Mouse (Mus musculus) CD8-positive naive resting alpha-beta T cell, adult 2 months (primary cell): ENCODE results near the gene Rfx1.

ENCODE experiments used
- DNase-seq, 2 experiments: peaks; one replicate each; pipeline ENCODE4 v3.0.0; 2022; ENCODE audit warnings: low read depth in 2 of 2, low spot score in 2 of 2

Gene Rfx1

DNA sequence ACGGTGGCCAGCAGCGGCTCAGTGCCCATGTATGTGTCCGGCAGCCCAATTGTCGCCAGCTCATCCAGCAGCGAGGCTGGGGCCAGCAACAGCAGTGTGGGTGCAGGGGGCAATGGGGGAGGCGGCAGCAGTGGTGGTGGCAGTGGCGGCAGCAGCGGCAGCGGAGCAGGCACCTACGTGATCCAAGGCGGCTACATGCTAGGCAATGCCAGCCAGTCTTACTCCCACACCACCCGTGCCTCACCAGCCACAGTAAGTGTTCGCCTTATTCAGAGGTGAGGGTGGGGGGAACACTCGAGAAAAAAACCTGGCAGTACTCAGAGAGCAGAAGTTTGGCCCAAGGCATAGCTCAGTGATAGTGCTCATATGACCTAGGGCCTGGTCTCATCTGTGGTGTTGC is 21.2 kb downstream of the Rfx1 start:
- DNase-seq, result no peak

- no peak for DNase-seq
These were observed 22.6 kb downstream of the Rfx1 start for GRCm38 (mm10) chr8:84089277-84089676.

DNA sequence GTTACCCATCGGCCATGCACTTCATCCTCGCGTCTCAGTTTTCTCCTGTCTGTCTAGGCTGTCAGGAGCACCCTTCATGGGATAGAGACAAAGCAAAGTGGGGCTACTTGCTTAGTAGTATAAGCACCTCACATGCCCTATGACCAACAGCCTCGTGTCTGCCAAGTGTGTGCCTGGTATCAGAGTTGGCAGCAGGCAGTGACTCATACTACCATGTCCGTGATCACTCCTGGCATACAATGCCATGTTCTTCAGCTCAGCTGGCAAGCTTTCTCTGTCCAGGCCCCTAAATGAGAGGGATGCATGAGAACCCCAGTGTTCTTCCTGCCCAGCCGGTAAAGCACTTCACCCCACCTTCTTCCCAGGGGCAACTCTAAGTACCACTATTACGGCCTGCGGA is 24.0 kb downstream of the Rfx1 start:
- DNase-seq, result no peak

- no peak for DNase-seq
These were observed 29.4 kb downstream of the Rfx1 start for GRCm38 (mm10) chr8:84096061-84096460.

- DNase-seq, result no peak
These were observed 31.7 kb downstream of the Rfx1 start for GRCm38 (mm10) chr8:84098376-84098775.

DNA sequence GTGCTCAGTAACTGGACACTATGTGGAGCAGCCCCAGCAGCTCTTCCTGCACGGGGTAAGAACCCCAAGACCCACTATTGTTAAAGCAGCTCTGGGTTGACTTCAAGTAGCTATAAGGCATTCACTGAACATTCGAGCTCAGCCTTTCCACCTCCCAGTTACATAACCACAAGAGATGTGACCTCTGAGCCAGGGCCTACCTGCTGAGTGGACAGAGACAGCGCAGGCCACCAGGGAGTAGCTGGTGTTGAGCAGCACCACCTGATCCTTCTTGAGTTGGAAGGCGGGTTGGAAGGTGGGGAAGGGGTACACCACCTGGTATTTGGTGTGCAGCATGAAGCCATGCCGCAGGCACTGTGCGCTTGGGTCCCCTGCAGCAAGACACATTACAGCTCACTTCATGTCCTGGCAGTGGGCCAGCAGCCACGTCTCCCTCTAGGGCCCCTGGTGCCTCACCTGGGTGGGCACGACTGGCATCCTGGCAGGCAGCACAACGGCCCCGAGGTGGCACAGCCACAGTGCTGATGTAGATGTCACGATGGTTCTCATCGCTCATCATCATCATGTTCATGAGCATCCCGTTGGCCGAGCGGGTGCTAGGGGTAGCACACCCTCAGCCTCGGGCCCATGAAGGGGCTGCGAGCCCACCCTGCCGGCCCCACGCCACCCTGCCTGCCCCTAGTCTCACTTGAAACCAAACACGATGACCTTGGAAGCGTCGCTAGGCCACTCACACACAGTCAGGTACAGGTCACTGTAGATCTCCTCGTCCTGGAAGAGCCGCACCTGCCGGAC is 35.0 kb downstream of the Rfx1 start:
- no peak for DNase-seq

DNA sequence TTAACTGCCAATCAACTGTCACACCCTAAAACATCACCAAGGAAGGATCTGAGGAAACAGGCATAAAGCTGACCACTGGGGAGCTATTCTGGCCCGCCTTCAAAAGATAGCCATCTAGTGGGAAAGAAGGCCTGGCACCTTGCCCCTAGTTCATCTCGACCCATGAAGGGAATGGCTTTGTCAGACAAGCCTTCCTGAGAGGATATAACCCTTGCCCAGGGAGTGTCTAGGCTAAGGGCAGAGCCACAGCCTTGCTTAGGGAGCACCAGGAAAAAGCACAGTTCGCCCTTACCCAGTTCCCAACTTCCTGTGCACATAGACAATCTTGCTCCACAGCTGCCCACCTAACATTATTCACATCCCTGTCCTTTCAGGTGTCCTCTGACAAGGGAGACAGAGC is 37.0 kb downstream of the Rfx1 start:
- DNase-seq, result no peak

DNA sequence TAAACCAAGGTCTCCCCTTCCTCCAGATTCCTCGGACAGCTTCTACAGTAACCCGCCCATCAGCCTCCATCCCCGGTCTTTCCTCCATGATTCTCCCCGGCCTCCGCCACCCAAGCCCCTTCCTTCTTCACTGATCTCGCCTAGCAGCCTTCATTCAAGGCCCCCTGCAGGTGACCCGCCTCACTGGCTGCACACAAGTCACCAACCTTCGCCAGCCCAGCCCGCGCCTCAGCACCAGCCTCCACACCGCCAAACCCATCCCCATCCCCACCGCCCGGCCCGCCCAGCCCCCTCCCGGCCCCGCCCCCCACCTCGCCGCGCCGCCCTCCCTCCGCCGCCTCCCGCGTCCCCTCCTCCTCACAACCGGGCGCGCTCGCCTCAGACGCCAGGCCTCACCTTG is 37.6 kb downstream of the Rfx1 start:
- DNase-seq, result peak; percentile 62 to 64

GRCm38 (mm10) chr8:84104697-84105609 is 38.3 kb downstream of the Rfx1 start, which contains the start of gene Dcaf15:
Dcaf15 (minus strand) TSS chr8:84104768.
- DNase-seq, result peak; percentile 95 to 96

GRCm38 (mm10) chr8:84105676-84106075 is 39.0 kb downstream of the Rfx1 start:
- no peak for DNase-seq

DNA sequence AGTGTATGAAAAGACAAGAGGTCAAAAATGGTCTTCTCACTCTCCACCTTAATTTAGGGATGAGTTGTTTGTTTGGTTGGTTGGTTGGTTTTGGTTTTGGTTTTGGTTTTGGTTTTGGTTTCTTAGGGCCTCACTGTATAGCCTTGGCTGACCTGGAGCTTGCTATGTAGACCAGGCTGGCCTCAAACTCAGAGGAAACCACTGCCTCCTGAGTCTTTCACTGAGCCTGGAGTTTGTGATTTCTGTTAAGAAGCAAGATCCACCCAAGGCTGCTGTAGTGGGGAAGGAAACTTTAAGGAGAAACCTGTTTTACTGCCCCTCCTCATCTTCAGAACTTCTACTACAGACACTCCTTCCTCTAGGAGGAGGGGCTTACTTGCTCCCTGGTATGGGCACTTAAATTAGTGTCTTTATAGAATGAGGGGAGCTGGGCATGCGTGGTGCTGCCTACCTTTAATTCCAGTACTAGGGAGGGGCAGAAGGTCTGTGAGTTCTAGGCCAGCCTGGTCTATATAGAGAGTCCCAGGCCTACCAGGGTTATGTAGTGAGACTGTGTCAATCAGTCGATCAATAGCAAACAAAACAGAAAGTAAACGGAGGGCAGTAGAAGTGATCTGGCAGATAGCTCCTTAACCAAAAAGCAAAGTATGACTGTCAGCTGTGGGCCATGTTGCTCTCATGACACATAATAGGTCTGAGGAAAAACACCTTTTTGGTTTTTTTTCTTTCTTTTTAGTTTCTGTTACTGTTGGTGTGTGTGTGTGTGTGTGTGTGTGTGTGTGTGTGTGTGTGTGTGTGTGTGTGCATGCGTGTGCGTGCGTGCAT is 39.8 kb downstream of the Rfx1 start:
- DNase-seq, result no peak

DNA sequence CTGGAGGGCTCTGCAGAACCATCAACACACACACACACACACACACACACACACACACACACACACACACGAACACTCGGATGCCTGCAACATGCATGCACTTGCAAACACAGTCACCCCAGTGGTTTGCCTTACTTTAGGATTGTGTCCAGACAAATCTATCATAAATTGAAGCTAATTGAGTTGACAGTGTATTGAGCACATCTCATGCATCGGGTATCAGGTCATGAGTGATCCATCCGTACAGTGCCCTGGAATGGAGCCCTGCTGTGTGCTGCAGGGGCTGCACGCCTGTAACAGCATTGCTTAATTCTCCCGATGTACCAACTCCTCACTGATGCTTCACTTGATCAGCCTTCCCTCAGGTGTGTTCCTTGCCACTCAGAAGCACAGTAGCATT is 49.0 kb downstream of the Rfx1 start:
- DNase-seq, result no peak

- DNase-seq, result no peak
These were observed 55.5 kb downstream of the Rfx1 start for GRCm38 (mm10) chr8:84122151-84122550.

DNA sequence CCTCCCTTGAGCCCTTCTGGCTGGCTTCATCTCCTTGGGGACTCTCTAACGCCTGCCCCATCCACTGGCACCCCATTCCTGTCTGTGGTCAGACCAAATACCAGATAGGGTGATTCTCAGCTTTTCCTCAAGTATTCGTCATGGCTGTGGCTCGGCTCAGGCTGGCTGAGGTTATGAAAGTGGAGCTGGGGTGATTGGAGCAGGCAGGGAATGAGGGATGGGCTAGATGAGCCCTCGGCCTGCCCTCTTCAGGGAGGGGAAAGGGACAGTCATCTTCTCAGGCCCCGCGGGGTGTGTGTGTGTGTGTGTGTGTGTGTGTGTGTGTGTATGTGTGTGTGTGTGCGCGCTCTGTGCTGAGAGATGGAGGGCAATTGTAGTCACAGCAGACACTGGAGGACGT is 59.0 kb downstream of the Rfx1 start, which contains the start of gene Podnl1:
TSS of gene Podnl1 (plus strand) at position 334 of the 400 bp plus-strand sequence.
- no peak for DNase-seq

DNA sequence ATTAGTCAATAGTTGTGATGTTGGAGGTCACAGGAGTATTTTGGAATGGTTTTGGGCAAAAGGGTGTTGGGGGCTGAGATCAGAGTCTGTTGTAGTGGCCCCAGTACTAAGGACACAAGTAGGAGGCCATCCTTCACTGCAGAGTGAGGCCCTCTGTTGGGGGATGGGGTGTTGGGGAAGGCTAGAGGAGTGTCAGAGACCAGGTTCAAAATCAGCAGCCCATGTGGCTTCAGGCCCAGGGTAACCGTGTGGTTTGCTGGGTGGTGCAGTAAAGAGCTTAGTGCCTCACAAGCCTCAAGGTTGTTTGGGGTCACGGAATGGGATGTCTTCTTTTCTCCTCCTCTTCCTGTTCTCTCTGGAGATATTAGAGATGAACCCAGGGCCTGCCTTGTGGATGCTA is 60.1 kb downstream of the Rfx1 start:
- no peak for DNase-seq

- peak; percentile 77 to 80 for DNase-seq
These were observed 60.7 kb downstream of the Rfx1 start for GRCm38 (mm10) chr8:84127202-84127901.

DNA sequence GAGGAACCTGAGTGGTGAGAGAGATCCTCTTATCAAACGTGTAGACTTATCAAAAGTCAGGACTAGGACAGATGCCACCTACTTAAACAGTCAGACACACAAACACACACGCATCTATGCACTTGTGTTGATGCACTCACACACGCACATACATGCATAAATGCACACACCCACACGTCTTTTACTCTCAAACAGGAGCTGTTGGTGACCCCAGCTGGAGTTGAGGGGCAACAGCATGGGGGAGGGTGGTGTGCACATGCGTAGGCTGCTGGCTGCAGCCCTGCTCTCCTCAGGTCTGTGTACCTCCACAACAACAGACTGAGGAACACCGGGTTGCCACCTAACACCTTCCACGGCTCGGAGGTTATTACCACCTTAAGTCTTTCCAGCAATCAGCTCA is 61.6 kb downstream of the Rfx1 start:
- DNase-seq, result peak in 1 of 2 experiments; percentile 58

- no peak for DNase-seq
These were observed 64.2 kb downstream of the Rfx1 start for GRCm38 (mm10) chr8:84130806-84131205.

GRCm38 (mm10) chr8:84132225-84132624 is 65.6 kb downstream of the Rfx1 start:
- DNase-seq, result no peak

- no peak for DNase-seq
These were observed 71.2 kb downstream of the Rfx1 start for GRCm38 (mm10) chr8:84137848-84138247.

GRCm38 (mm10) chr8:84140838-84141237 is 74.2 kb downstream of the Rfx1 start:
- DNase-seq, result no peak
